Mouse (Mus musculus): Measurements from ENCODE around the gene Clec2l.

DNA sequence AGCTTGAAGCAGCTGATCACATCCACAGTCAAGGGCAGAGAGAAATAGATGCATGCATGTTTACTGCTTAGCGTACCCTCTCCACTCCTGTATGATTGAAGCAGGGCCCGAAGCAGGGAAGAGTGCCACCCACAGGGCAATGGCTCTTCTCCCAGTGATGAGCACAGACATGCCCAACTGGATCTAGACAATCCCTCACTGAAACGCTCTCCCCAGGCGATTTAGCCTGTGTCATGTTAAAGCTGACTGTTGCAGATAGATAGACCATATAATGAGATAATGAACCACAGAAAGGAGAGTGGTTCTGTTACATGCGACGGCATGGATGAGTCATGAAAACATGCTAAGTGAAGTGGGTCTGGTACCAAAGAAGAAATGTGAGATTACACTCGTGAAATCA is 8.4 kb downstream of the Clec2l start:
- TF ChIP-seq CTCF (IDR thresholded peaks at IDR 0.05; ENCODE audit: insufficient read depth, low read length) (no peak), POLR2A (IDR thresholded peaks at IDR 0.05; ENCODE audit: borderline replicate concordance, extremely low read depth, low read depth, low read length) (no peak)
